Mouse (Mus musculus): ENCODE data around the gene Taf6l.
A peak's percentile ranks its signal among the peaks of the same experiment; 100 is the strongest.

DNA sequence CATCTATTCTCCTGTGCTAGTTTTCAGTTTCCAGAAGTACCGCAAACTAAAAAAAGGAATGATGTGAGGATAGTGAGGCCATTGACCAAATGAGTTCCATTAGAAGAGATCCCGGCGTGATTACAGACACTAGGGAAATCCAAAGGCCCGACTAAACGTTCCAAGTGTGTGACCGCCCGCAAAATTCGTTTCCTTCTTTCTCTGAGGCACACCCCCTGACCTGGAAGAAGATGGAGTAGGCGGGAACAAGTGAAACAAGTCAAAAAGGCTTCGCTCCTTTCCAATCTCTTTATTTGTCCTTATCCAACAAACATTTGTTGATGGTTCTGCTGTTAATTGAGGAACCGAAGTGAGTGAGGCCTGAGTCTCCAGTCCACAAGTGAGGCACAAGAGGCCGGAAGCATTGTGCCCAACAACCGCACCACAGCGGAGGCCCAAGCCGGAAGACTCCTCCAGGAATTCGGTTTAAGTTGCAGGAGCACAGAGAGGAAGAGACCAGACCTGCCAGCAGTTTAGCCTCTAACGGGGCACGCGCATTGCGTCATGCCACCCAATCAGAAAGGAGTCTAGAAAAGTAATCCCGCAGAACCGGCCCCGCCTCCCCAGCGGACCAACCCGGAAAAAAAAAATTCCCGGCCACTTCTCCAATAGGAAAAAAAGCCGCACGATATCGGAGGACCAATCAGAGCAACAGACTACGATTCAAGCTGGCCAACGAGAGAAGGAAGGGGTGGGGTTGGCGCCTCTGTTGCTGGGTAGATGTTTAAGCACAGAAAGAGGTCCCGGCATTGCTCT, 32.8 kb upstream of the Taf6l start, which contains the start of gene Ttc9c:
- TF ChIP-seq CTCF (IDR thresholded peaks at IDR 0.05; ENCODE audit: borderline replicate concordance, extremely low read depth, insufficient read depth, insufficient read length) (no peak), POLR2A (IDR thresholded peaks at IDR 0.05; ENCODE audit: borderline replicate concordance, extremely low read depth, insufficient read depth, insufficient read length, poor library complexity, severe bottlenecking) (peak; percentile 65; the same call in 1 of the 2 replicates)

Data from brain, embryonic 14.5 days (tissue).